Mouse (Mus musculus) hindbrain, postnatal 0 days (tissue): ENCODE measurements around the gene Gpcpd1. TPM values are rescaled to one million over a fixed set of nuclear protein-coding genes. Genes with fewer than 3 reads are reported as not detected.

Experiments used
- ATAC-seq: fragments of 200-750 bp; cut with Nextera tagmentation; 2 replicates; pipeline ENCODE4 v1.8.0; 2017; ENCODE audit warnings: mild to moderate bottlenecking, moderate TSS enrichment, moderate library complexity
- DNase-seq: peaks from one replicate; pipeline ENCODE4 v3.0.0-alpha.2; 2015; ENCODE audit warnings: low spot score
- H3K27ac ChIP-seq: fragments of 300-500 bp; sonication (generic); 2 replicates; pipeline ENCODE4 v1.5.1; 2014; ENCODE audit warnings: mild to moderate bottlenecking
- H3K27me3 ChIP-seq: fragments of 300-500 bp; sonication (generic); 2 replicates; pipeline ENCODE4 v1.6.1; 2014; ENCODE audit warnings: low read length, mixed read lengths; ENCODE audit not compliant: insufficient read depth
- H3K36me3 ChIP-seq: fragments of 300-500 bp; sonication (generic); 2 replicates; pipeline ENCODE4 v1.6.1; 2014; ENCODE audit warnings: low read length, mixed read lengths; ENCODE audit not compliant: insufficient read depth
- H3K4me1 ChIP-seq: fragments of 300-500 bp; sonication (generic); 2 replicates; pipeline ENCODE4 v1.6.1; 2014; ENCODE audit warnings: antibody characterized with exemption, low read length, mixed read lengths; ENCODE audit not compliant: insufficient read depth
- H3K4me2 ChIP-seq: fragments of 300-500 bp; sonication (generic); 2 replicates; pipeline ENCODE4 v1.6.1; 2014; ENCODE audit warnings: low read depth, mild to moderate bottlenecking, low read length, moderate library complexity, mixed read lengths
- H3K4me3 ChIP-seq: fragments of 300-500 bp; sonication (generic); 2 replicates; pipeline ENCODE4 v1.5.1; 2014; ENCODE audit warnings: low read length
- H3K9ac ChIP-seq: fragments of 300-500 bp; sonication (generic); replicated peaks from 2 replicates; pipeline ENCODE4 v1.6.1; 2014; ENCODE audit warnings: mild to moderate bottlenecking, low read length, moderate library complexity, mixed read lengths
- H3K9me3 ChIP-seq: fragments of 300-500 bp; sonication (generic); 2 replicates; pipeline ENCODE4 v1.6.1; 2016; ENCODE audit warnings: low read length, mixed read lengths
- CTCF ChIP-seq: IDR thresholded peaks from 2 replicates; pipeline ENCODE4 v1.5.1; 2016; ENCODE audit warnings: antibody characterized with exemption, control low read depth, low read depth
- WGBS: fragments of 180-500 bp; shearing (Covaris S2); extraction: QIAGEN DNeasy Blood & Tissue Kit; methylation state at CpG from one replicate; pipeline ENCODE4 v1.1.7; 2014; 5-methylcytosine and 5-hydroxymethylcytosine counted together
- polyA plus RNA-seq: library from polyadenylated mRNA; unstranded; fragments of >200 nt; fragmentation: Nextera tagmentation; extraction: Ambion mirVana; gene quantifications from 2 replicates; pipeline ENCODE4 v1.2.1, GENCODE M21; 2015
- total RNA-seq: library from RNA; depleted of rRNA; stranded (reverse); fragments of >200 nt; gene quantifications from 2 replicates; pipeline ENCODE4 v1.2.3, GENCODE M21; 2014; rRNA removed

Gene Gpcpd1
- total and polyA plus RNA-seq, 2 experiments from 2014 or later: 46.9 to 84.0 TPM

- Histone ChIP-seq H3K9me3 (no peaks in the 10 kb centered on the region), H3K4me1 (no peaks in the 10 kb centered on the region), H3K4me2 (no peak overlapping the region), H3K9ac (no peak overlapping the region), H3K36me3 (no peaks in the 10 kb centered on the region), H3K4me3 (no peak overlapping the region), H3K27me3 (no peaks in the 10 kb centered on the region), H3K27ac (no peak overlapping the region)
- DNase-seq: peak; percentile 64
- 3% methylated on average over 1 of the region's 1 CpGs for WGBS
- TF ChIP-seq CTCF: peak; percentile 88
- ATAC-seq: peak; percentile 70; the same call in 1 of the 2 replicates
Observed at GRCm38 (mm10) chr2:132485454-132485853, 102.1 kb downstream of the Gpcpd1 start.

GRCm38 (mm10) chr2:132481547-132481946, 106.0 kb downstream of the Gpcpd1 start:
- 89% methylated on average over 3 of the region's 3 CpGs for WGBS
- H3K27ac ChIP-seq: no peak overlapping the region
- no peaks in the 10 kb centered on the region for H3K4me1 ChIP-seq
- H3K36me3 ChIP-seq: no peaks in the 10 kb centered on the region
- no peak overlapping the region for H3K4me2 ChIP-seq
- no peaks in the 10 kb centered on the region for H3K9me3 ChIP-seq
- no peak overlapping the region for H3K9ac ChIP-seq
- H3K4me3 ChIP-seq: no peak overlapping the region
- no peak for ATAC-seq
- no peaks in the 10 kb centered on the region for H3K27me3 ChIP-seq
- no peak for DNase-seq
- no peak for TF ChIP-seq CTCF

Other genes starting within 250 kb of the Gpcpd1 start
- 8.4 and 11.3 TPM in 2 replicates for gene Prokr2, start 202.3 kb downstream of the Gpcpd1 start, total RNA-seq
- 2.1 and 2.8 TPM in 2 replicates for gene Prokr2, start 202.3 kb downstream of the Gpcpd1 start, polyA plus RNA-seq
- 11.9 and 17.8 TPM in 2 replicates for gene Shld1, start 99.2 kb upstream of the Gpcpd1 start, total RNA-seq
- gene Shld1, start 99.2 kb upstream of the Gpcpd1 start, polyA plus RNA-seq: 16.7 and 18.4 TPM in 2 replicates
- 27.0 and 35.5 TPM in 2 replicates for gene Chgb, start 193.5 kb upstream of the Gpcpd1 start, total RNA-seq
- 137 and 143 TPM in 2 replicates for gene Chgb, start 193.5 kb upstream of the Gpcpd1 start, polyA plus RNA-seq
- gene Trmt6, start 228.3 kb upstream of the Gpcpd1 start, total RNA-seq: 8.4 and 14.7 TPM in 2 replicates
- gene Trmt6, start 228.3 kb upstream of the Gpcpd1 start, polyA plus RNA-seq: 27.8 and 31.0 TPM in 2 replicates
- 2.1 and 3.2 TPM in 2 replicates for gene Mcm8, start 228.4 kb upstream of the Gpcpd1 start, total RNA-seq
- gene Mcm8, start 228.4 kb upstream of the Gpcpd1 start, polyA plus RNA-seq: 5.2 and 5.6 TPM in 2 replicates